Mouse (Mus musculus) intestine, embryonic 15.5 days (tissue): ENCODE measurements around the gene Gaa. TPM values are rescaled to one million over a fixed set of nuclear protein-coding genes. Genes with fewer than 3 reads are reported as not detected.
A peak's percentile ranks its signal among the peaks of the same experiment; 100 is the strongest.
"Not testable (repeated sequence)": the region's sequence is repeated elsewhere in the genome, so short reads cannot be mapped to it uniquely, and the experiment has no call there.

ENCODE experiments used
- ATAC-seq: fragments of 200-750 bp; cut with Nextera tagmentation; 2 replicates; pipeline ENCODE4 v1.8.0; 2017; ENCODE audit warnings: moderate TSS enrichment, moderate library complexity
- H3K27ac ChIP-seq: fragments of 300-500 bp; sonication (generic); 2 replicates; pipeline ENCODE4 v1.5.1; 2015; ENCODE audit warnings: mild to moderate bottlenecking, inconsistent platforms
- H3K27me3 ChIP-seq: fragments of 300-500 bp; sonication (generic); replicated peaks from 2 replicates; pipeline ENCODE4 v1.6.1; 2015; ENCODE audit warnings: inconsistent platforms
- H3K36me3 ChIP-seq: fragments of 300-500 bp; sonication (generic); 2 replicates; pipeline ENCODE4 v1.6.1; 2015; ENCODE audit warnings: inconsistent platforms
- H3K4me1 ChIP-seq: fragments of 300-500 bp; sonication (generic); replicated peaks from 2 replicates; pipeline ENCODE4 v1.6.1; 2015; ENCODE audit warnings: inconsistent platforms
- H3K4me2 ChIP-seq: fragments of 300-500 bp; sonication (generic); replicated peaks from 2 replicates; pipeline ENCODE4 v1.6.1; 2015; ENCODE audit warnings: mild to moderate bottlenecking, inconsistent platforms
- H3K4me3 ChIP-seq: fragments of 300-500 bp; sonication (generic); replicated peaks from 2 replicates; pipeline ENCODE4 v1.5.1; 2015; ENCODE audit warnings: inconsistent platforms
- H3K9ac ChIP-seq: fragments of 300-500 bp; sonication (generic); 2 replicates; pipeline ENCODE4 v1.6.1; 2015; ENCODE audit warnings: inconsistent platforms
- H3K9me3 ChIP-seq: fragments of 300-500 bp; sonication (generic); 2 replicates; pipeline ENCODE4 v1.6.1; 2016; ENCODE audit warnings: inconsistent platforms
- WGBS: fragments of 180-500 bp; shearing (Covaris S2); methylation state at CpG from one replicate; pipeline ENCODE4 v1.1.7; 2015; 5-methylcytosine and 5-hydroxymethylcytosine counted together
- polyA plus RNA-seq: library from polyadenylated mRNA; unstranded; fragments of >200 nt; fragmentation: Nextera tagmentation; extraction: Ambion mirVana; gene quantifications from 2 replicates; pipeline ENCODE4 v1.2.1, GENCODE M21; 2015

Gene Gaa
- polyA plus RNA-seq, 1 experiment from 2014 or later = 66.3 TPM

DNA sequence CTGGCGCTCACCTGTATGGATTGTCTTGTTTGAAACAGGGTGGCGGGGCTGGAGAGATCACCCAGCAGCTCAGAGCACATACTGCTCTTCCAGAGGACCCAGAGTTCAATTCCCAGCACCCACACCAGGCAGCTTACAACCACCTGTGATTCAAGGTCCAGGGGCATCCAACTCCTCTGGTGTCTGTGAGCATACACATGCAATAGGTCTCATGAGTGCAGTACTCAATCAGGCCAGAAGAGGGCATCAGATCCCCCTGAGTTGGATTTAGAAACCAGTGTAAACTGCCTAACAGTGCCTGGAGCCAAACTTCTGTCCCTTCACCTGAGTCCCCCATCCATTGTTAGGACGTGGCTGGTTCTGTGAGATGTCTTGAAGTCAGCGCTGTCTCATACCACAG, 32.1 kb upstream of the Gaa start:
- Histone ChIP-seq H3K9me3 (no peaks in the 10 kb centered on the region), H3K4me2 (no peak overlapping the region), H3K9ac (no peak overlapping the region), H3K4me3 (no peak overlapping the region), H3K27me3 (no peaks in the 10 kb centered on the region), H3K36me3 (no peaks in the 10 kb centered on the region), H3K4me1 (0 out of 2 replicates have a peak, but pooled peaks cover 9% of the 10 kb centered on the region), H3K27ac (no peak overlapping the region)
- ATAC-seq = no peak
- 87% methylated on average over 4 of the region's 4 CpGs for WGBS

DNA sequence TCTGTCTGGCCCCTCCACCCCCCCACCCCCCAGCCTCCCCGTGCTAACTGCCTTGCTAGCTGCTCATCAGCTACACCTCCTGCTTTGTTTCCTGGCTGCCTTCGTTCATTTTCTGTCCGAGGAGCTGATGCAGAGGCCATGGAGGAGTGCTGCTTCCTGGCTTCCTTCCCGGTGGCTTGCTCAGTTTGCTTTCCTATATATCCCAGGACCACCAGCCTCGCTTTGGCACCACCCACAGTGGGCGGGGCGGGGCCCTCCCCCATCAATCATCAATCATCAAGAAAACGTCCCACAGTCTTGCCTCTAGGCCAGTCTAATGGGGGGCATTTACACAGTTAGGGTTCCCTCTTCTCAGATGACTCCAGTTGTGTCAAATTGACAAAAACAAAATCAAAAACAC, 31.3 kb upstream of the Gaa start:
- WGBS = 25% methylated on average over 8 of the region's 8 CpGs
- ATAC-seq = no peak

DNA sequence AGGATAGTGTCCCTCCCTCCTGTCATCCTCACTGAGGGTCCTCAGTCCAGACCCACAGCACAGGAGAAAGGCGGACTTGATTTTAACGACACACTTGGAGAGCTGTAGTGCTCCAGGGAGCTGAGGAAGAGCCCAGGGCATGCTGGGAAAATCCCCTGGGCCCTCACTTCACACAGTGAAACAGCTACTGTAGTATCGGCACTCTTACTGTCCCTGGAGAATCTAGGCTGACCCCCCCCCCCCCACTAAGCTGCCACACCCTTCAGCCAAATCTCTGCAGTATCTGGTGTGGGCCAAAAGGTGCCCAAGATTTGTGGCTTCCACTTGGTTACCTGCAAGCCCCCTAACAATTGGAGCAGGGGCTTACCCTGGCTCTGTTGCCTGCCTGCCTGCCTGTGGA, 30.7 kb upstream of the Gaa start:
- no peaks in the 10 kb centered on the region for H3K27me3 ChIP-seq
- H3K4me1 ChIP-seq = 0 out of 2 replicates have a peak, but pooled peaks cover 9% of the 10 kb centered on the region
- H3K4me2 ChIP-seq = no peak overlapping the region
- H3K9me3 ChIP-seq = no peaks in the 10 kb centered on the region
- no peak overlapping the region for H3K4me3 ChIP-seq
- no peak overlapping the region for H3K27ac ChIP-seq
- no peak overlapping the region for H3K9ac ChIP-seq
- ATAC-seq = no peak
- 69% methylated on average over 3 of the region's 3 CpGs for WGBS
- no peaks in the 10 kb centered on the region for H3K36me3 ChIP-seq

More for the DNA sequence above, 31.3 kb upstream of the Gaa start:
- no peak overlapping the region for H3K4me2 ChIP-seq
- no peak overlapping the region for H3K9ac ChIP-seq
- H3K4me3 ChIP-seq = no peak overlapping the region
- H3K4me1 ChIP-seq = 0 out of 2 replicates have a peak, but pooled peaks cover 9% of the 10 kb centered on the region
- no peaks in the 10 kb centered on the region for H3K27me3 ChIP-seq
- no peaks in the 10 kb centered on the region for H3K36me3 ChIP-seq
- H3K9me3 ChIP-seq = no peaks in the 10 kb centered on the region
- no peak overlapping the region for H3K27ac ChIP-seq

DNA sequence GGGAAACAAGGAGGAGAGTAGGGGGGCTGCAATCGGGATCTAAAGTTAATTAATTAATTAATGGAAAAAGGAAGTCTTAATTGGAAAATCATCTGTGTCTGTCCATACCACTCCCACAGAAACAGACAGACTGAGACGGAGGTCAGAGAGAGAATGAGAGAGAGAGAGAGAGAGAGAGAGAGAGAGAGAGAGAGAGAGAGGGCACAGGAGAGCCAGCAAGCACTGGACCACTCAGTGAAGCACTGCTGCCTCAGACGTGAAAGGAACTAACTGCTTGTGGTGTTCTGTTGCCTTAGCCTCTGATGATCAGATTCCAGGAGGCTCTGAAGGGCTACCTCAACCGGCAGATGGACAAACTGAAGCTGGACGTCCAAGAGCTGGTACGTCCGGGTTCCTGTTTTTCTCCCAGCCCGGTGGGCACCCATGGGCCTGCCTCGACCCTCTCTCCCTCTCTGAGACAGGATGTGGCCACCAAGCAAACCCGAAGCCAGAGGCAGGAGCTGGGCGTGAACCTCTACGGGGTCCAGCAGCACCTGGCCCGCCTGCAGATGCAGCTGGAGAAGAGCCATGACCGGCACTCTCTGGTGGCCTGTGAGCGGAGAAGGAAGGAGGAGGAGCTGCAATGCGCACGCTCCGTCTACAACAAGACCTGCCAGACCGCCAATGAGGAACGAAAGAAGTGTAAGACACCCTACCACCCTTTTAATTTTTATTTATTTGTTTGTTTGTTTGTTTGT, 30.0 kb upstream of the Gaa start:
- H3K9ac ChIP-seq = peak overlapping the region; percentile 49
- no peaks in the 10 kb centered on the region for H3K27me3 ChIP-seq
- peak overlapping the region; percentile 35 for H3K4me3 ChIP-seq
- no peaks in the 10 kb centered on the region for H3K9me3 ChIP-seq
- 0 out of 2 replicates have a peak, but pooled peaks cover 9% of the 10 kb centered on the region for H3K4me1 ChIP-seq
- ATAC-seq = peak; percentile 85
- WGBS = 23% methylated on average over 20 of the region's 20 CpGs
- no peaks in the 10 kb centered on the region for H3K36me3 ChIP-seq
- 0 out of 2 replicates have a peak overlapping the region, but pooled peaks have one; percentile 32 for H3K27ac ChIP-seq
- peak overlapping the region; percentile 77 for H3K4me2 ChIP-seq

DNA sequence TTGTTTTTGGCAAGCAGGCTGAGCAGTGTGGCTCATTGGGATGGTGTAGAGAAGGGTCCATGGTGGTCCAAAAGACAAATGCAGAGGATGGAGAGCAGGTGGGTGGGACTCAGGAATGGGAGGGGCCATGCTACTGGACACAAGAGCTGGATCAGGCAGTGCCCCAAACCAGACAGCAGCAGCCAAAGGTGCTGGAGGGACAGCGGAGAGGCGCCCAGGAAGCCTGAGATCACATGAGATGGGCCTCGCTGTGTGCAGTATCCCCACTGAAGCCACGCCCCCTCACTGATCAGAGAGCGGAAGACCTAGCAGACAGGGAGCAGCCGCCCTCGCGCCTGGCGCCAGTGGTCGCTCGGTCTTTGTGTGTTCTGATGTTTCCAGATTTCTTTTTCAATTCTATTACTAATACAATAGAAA, 29.4 kb upstream of the Gaa start:
- Histone ChIP-seq H3K4me3 (peak overlapping the region; percentile 35), H3K27ac (0 out of 2 replicates have a peak overlapping the region, but pooled peaks have one; percentile 32), H3K4me1 (0 out of 2 replicates have a peak, but pooled peaks cover 9% of the 10 kb centered on the region), H3K9ac (no peak overlapping the region), H3K36me3 (no peaks in the 10 kb centered on the region), H3K4me2 (peak overlapping the region; percentile 77), H3K9me3 (no peaks in the 10 kb centered on the region), H3K27me3 (no peaks in the 10 kb centered on the region)
- 8% methylated on average over 11 of the region's 11 CpGs for WGBS
- ATAC-seq = peak; percentile 90

DNA sequence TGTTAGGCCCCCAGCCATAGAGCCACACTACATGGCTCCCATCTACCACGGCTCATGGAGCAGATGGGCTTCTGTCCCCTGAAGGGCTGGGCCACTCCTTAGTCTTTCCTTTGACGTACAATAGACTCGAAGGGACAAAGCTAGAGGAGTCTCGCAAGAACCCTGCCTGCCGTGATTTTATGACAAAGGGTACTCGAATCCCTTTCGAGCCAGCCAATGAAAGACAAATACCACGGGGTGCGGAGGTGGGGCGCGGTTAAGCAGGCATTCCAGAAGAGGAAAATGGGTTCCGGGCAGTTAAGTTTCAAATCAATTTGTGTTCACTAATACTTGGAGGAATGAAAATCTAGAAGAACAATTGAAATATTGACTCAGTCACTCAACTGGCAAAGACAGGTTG, 28.2 kb upstream of the Gaa start:
- Histone ChIP-seq H3K27me3 (no peaks in the 10 kb centered on the region), H3K4me3 (no peak overlapping the region), H3K9me3 (no peaks in the 10 kb centered on the region), H3K9ac (no peak overlapping the region), H3K4me1 (0 out of 2 replicates have a peak, but pooled peaks cover 9% of the 10 kb centered on the region), H3K36me3 (no peaks in the 10 kb centered on the region), H3K4me2 (no peak overlapping the region), H3K27ac (no peak overlapping the region)
- WGBS = 92% methylated on average over 12 of the region's 12 CpGs
- no peak for ATAC-seq

DNA sequence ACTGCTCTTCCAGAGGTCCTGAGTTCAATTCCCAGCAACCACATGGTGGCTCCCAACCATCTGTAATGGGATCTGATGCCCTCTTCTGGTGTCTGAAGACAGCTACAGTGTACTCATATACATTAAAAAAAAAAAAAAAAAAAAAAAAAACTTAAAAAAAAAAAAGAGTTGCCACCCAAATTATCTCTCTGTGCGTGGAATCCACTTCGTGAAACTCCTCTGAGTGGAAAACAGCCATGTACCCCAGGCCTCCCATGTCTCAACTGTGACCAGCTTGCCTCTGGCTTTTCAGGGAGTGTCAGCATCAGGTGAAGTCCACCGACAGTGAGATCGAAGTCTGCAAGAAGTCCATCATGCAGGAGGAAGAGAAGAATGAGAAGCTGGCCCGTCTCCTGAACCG, 22.1 kb upstream of the Gaa start:
- not testable (repeated sequence) for H3K4me2 ChIP-seq, H3K9me3 ChIP-seq, ATAC-seq, H3K27me3 ChIP-seq, H3K9ac ChIP-seq, H3K4me1 ChIP-seq, H3K4me3 ChIP-seq, H3K27ac ChIP-seq, H3K36me3 ChIP-seq
- WGBS = 90% methylated on average over 6 of the region's 6 CpGs

DNA sequence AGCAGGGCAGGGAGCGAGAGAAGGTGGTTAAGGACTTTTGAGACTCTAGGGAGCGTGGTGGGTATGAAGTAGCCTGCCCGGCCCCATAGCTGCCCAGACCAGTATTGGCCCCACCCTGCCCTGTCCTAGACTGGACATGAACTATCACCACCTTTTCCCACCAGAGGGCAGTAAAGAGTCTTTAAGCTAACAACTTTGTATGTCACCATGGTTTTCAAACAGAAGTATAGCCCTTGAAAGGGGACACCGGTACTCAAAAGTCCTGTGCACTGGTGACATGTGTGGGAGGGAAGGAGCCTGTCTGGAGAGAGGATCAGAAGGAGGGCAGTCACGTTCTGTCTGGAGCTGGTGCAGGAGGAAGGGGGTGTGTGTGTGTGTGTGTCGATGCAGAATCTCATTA, 18.7 kb upstream of the Gaa start:
- Histone ChIP-seq H3K4me2 (no peak overlapping the region), H3K27me3 (no peaks in the 10 kb centered on the region), H3K4me3 (no peak overlapping the region), H3K4me1 (peaks cover 15% of the 10 kb centered on the region), H3K36me3 (no peaks in the 10 kb centered on the region), H3K9me3 (no peaks in the 10 kb centered on the region), H3K27ac (no peak overlapping the region), H3K9ac (no peak overlapping the region)
- WGBS = 31% methylated on average over 6 of the region's 6 CpGs
- ATAC-seq = peak; percentile 69

DNA sequence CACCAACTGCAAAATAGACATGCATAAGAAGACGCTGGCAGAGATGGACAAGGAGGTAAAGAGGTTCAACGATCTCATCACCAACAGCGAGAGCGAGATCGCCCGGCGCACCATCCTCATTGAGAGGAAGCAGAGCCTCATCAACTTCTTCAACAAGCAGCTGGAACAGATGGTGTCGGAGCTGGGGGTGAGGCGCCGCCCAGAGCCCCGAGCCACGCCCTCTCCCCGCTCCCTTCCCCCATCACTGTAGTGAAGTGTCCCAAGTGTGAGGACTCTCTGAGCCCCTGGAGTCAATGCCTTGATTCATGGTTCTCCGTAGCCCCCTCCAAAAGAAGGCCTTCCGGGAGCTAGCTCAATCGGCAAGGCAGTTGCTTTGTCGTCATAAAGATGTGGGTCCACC, 16.7 kb upstream of the Gaa start:
- H3K4me2 ChIP-seq = no peak overlapping the region
- no peaks in the 10 kb centered on the region for H3K9me3 ChIP-seq
- no peak overlapping the region for H3K27ac ChIP-seq
- no peak overlapping the region for H3K9ac ChIP-seq
- no peaks in the 10 kb centered on the region for H3K27me3 ChIP-seq
- H3K36me3 ChIP-seq = no peaks in the 10 kb centered on the region
- WGBS = 46% methylated on average over 17 of the region's 17 CpGs
- peaks cover 15% of the 10 kb centered on the region for H3K4me1 ChIP-seq
- no peak overlapping the region for H3K4me3 ChIP-seq
- no peak for ATAC-seq

DNA sequence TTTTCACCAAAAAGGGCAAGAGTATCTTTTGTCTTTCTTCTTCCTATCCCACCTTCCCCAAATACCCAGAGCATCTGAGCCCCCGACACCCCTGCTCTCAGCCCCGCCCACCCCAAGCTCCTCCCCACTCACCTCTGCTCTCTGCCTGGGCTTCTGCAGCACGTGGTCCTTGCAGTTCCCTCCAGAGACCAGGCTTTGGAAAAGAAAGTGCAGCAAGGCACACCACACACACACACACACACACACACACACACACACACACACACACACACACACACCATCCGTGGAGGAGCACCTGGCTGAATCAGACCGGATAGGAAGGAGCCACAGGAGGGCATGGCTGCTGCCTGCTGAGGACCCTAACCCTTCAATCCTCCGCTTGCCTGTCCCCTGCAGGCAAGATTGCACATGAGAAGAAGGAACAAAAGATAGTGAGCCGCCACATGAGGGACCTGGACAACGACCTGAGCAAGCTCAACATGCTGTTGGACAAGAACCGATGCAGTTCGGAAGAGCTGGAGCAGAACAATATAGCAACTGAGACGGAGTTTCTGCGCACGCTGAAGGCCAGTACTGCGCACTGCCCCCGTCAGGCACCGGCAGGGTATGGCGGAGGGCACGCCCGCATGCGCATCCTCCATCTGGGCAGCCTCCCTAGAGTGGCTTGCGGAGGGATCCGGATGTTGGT, 14.7 kb upstream of the Gaa start:
- peaks cover 18% of the 10 kb centered on the region for H3K4me1 ChIP-seq
- H3K4me3 ChIP-seq = peak overlapping the region; percentile 4; the same call in 1 of the 2 replicates

DNA sequence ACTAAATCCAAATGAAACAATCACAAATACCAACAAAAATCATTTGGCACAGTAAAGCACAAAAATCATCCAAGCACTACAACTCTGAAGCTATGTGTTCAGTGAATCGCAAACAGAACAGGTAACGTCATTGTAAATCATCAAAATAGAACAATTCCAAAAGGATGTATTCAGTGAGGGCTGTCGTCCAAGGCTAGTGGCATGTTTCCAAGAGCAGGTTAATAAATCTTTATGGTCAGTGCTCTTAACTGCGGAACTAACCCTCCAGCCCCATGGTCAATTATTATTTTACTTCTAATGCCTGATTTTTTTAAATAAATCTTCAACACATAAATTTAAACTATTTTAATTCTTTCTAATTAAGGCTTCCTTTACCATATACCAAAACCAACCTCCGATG, 11.1 kb upstream of the Gaa start:
- ATAC-seq, H3K4me1 ChIP-seq, H3K9me3 ChIP-seq, H3K36me3 ChIP-seq, H3K9ac ChIP-seq, H3K4me2 ChIP-seq, H3K27ac ChIP-seq, H3K4me3 ChIP-seq, H3K27me3 ChIP-seq: not testable (repeated sequence)
- 70% methylated on average over 5 of the region's 5 CpGs for WGBS

More for the DNA sequence above, 14.7 kb upstream of the Gaa start:
- ATAC-seq = peak; percentile 77
- Histone ChIP-seq H3K9ac (peak overlapping the region; percentile 6; the same call in 1 of the 2 replicates), H3K4me2 (peak overlapping the region; percentile 53), H3K27me3 (no peaks in the 10 kb centered on the region), H3K9me3 (no peaks in the 10 kb centered on the region), H3K27ac (no peak overlapping the region), H3K36me3 (no peaks in the 10 kb centered on the region)
- WGBS = 9% methylated on average over 22 of the region's 22 CpGs

DNA sequence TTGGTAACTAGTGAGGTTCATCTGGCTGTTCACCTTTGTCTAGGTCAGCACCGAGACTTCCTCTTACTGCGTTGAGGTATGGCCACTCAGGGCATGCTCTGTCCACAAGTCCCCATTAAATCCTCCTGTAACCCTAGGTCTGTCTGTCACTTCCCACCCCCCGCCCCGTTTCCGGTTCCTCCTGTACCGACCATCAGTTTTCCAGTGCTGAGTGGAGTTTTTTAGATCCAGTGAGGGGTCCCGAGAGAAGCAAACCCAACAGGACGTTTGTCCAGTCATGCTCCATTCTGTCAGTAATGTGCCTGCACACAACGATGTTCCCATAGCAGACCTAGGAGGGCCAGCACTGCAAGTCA, 9.5 kb upstream of the Gaa start:
- Histone ChIP-seq H3K36me3 (no peaks in the 10 kb centered on the region), H3K27ac (peak overlapping the region; percentile 34; the same call in 1 of the 2 replicates), H3K27me3 (no peaks in the 10 kb centered on the region), H3K4me1 (peaks cover 6% of the 10 kb centered on the region; the same call in 1 of the 2 replicates), H3K9me3 (no peaks in the 10 kb centered on the region), H3K4me3 (no peak overlapping the region), H3K4me2 (peak overlapping the region; percentile 51), H3K9ac (no peak overlapping the region)
- ATAC-seq = no peak
- 64% methylated on average over 9 of the region's 9 CpGs for WGBS
